Mouse (Mus musculus) neutrophil, adult 5-6 weeks (primary cell): ENCODE measurements around the gene Wif1. TPM values are rescaled to one million over a fixed set of nuclear protein-coding genes. Genes with fewer than 3 reads are reported as not detected.

Experiments
- ATAC-seq: fragments of 151-379, 151-347 bp; 2 replicates; pipeline ENCODE4 v1.8.0; 2017; ENCODE audit warnings: mild to moderate bottlenecking, moderate TSS enrichment; ENCODE audit not compliant: insufficient number of reproducible peaks, poor library complexity, low FRiP score, severe bottlenecking; ENCODE audit errors: extremely low read depth
- total RNA-seq: library from RNA; stranded (forward); fragments of 200-1000 nt; gene quantifications from 2 replicates; pipeline ENCODE4 v1.2.3, GENCODE M21; 2017

Gene Wif1
- total RNA-seq, 1 experiment from 2014 or later: not detected

GRCm38 (mm10) chr10:121062704-121063103 is 28.9 kb downstream of the Wif1 start:
- ATAC-seq: no peak

DNA sequence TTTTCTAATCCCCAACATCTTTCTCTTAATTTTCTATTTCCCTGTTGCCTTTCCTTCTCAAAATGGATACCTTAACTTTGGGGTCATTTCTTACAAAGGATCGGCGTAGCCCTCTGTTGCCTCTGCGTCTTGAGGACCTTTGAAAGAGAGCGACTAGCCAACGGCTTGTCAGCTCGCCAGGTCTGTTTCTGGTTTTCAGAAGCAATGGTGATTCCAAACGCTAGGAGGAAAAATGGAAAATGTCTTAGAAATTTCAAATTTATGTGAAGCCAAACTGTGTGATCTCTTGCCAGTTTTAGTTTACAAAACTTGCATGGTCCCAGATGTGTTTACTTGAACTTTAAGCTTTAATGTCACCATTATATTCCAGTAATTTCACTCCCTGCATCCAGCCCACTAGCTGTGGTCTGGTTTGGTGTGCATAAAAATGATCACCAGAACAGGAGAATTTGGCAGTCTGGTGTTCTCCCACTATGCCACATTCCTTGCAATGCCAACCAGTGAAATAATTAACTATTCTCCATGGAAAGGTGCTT is 33.7 kb downstream of the Wif1 start:
- no peak for ATAC-seq

DNA sequence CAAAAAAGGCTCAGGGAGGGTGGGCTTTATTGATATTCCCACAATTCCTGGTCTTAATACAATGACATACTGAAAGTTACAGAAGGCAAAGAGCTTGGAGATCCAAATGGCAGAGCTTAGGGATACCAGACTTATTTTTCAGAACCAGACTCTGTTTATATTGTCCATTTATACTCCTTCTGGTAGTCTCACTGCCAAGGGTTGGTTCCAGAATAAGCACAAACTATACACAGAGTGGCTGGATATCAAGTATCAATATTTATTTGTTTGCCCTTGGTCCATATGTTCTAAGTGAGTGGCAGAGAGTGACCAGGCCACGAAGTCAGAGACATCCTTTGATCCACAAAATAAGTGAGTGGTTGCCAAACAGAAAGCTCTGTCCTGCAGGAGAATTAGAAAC is 34.2 kb downstream of the Wif1 start:
- no peak for ATAC-seq

DNA sequence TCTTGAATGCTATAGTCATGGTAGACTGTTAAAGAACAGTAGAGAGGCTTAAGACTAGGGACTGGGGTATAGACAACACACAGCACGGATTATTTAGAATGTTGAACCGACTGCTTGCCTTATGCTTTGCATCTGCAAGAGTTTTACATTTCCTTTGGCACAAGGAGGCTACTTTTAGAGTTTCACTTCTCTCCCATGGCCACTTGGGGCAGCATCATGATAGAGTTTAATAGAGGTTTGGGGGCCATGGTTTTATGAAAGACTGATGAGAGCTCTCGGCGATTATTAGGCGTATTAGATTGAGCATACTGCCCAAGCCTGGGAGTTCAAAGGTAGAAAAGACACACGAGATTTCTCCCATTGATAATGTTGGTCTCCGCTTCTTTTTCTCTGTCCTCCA is 37.0 kb downstream of the Wif1 start:
- ATAC-seq: no peak

GRCm38 (mm10) chr10:121080500-121080899 is 46.7 kb downstream of the Wif1 start:
- ATAC-seq: no peak

- ATAC-seq: no peak
Observed at GRCm38 (mm10) chr10:121082881-121083280, 49.1 kb downstream of the Wif1 start.

DNA sequence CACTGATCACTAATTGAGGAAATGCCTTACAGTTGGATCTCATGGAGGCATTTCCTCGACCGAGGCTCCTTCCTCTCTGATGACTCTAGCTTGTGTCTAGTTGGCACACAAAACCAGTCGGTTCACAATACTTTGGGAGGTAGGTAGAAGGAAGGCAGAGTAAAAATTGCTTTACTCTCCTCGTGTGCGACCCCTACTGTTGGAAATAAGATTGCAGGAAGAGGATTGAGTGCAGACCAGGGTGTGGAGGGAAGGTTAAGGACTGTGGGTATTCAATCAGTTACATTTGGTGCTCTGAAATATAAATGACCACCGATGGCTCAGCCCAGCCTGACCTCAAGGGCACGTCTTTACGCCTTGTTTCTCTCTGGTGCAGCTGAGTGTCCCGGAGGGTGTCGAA is 49.8 kb downstream of the Wif1 start:
- ATAC-seq: no peak

DNA sequence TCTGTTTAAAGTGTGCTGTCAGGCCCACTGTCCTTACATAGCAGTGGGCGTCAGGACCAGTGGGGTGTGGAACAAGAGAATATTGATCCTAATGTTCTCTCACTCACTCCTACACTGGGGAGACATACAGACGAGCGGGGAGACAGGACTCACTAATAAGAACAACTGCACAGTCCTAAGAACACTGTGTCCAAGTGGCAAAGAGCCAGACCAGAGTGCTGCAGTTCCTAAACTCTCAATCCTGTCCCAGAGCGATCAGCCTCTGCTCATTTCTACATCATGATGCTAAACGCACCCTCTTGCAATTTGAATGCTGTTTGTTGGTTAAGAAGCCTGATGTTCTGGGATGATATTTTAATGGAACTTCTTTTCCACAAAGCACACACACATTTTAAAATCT is 54.9 kb downstream of the Wif1 start:
- no peak for ATAC-seq

- ATAC-seq: 0 out of 2 replicates have a peak, but pooled peaks have one; percentile 16
Observed at GRCm38 (mm10) chr10:121089312-121089711, 55.6 kb downstream of the Wif1 start.

DNA sequence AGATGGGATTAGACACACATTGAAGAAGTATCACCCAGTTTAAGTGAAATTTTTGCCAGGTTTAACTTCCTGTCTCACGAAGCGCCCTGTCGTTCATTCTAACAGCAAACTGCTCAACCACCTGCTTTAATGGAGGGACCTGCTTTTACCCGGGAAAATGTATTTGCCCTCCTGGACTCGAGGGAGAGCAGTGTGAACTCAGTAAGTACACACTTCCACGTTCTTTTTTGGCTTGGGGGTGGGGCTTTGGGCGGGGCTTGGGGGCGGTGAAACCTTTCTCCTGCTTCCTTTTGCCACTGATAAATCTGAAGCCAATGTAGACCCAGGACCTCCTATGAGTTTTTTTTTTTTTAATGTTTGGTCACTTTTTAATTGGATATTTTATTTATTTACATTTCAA is 56.2 kb downstream of the Wif1 start:
- no peak for ATAC-seq

- no peak for ATAC-seq
Observed at GRCm38 (mm10) chr10:121095948-121096347, 62.2 kb downstream of the Wif1 start.

DNA sequence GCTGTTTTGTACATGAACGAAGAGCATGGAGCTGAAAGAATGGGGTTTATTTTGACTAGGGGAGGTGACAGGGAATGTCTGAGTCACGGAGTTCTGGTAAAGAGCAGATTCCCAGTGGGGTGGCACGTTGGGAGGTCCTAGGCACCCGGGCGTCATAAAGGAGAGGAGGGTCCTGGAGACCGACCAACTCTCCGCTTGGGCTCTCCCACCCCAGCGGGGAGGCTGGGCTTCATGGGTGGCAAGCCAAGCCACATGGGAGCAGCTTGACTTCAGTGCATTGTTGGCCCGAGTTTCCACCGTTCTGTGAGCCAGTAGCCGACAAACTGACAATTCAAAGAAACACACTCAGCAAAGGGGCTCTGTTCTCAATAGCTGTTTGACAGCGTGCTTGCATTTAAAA is 64.5 kb downstream of the Wif1 start:
- no peak for ATAC-seq

- no peak for ATAC-seq
Observed at GRCm38 (mm10) chr10:121099658-121100057, 65.9 kb downstream of the Wif1 start.

DNA sequence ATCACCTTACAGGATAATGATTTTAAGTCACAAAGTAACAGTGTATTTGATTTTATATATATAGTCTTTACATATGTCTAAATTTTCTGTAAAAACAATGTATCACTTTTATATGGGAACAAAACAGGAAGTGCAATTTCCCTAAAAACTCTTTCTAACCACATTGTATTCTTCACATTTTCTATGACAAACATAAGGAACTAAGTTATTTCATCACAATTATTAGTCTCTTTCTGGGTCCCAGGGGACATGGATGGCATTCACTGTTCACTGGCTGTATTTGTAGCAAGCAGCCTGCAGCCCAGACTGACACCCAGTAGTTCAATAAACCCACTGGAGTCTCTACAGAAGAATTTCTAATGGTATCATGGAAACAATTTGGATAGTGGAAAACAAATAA is 82.4 kb downstream of the Wif1 start:
- no peak for ATAC-seq

- ATAC-seq: no peak
Observed at GRCm38 (mm10) chr10:121116636-121117035, 82.9 kb downstream of the Wif1 start.

- ATAC-seq: no peak
Observed at GRCm38 (mm10) chr10:121120751-121121150, 87.0 kb downstream of the Wif1 start.

DNA sequence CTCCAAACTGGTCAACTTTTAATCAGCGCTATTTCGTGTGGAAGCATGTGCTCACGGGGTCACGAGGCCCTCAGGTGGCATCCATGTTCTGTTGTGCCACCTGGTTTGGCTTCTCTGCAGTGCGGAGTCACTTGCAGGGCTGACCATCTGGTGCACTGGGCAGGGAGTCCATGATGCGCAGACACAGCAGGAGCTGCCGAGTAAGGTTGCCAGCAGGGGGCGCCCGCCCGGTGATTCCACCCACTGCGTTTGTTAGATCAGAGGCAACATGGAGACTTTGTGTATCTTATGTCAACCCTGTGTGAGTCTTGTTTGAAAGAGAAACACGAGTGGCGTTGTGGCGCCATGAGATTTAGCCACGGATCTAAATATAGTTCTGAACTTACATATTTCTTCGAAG is 90.7 kb downstream of the Wif1 start:
- ATAC-seq: no peak

GRCm38 (mm10) chr10:121129000-121129925 is 95.5 kb downstream of the Wif1 start:
- ATAC-seq: no peak
